Mouse (Mus musculus): ENCODE results near the gene Uvrag.

The Uvrag gene

DNA sequence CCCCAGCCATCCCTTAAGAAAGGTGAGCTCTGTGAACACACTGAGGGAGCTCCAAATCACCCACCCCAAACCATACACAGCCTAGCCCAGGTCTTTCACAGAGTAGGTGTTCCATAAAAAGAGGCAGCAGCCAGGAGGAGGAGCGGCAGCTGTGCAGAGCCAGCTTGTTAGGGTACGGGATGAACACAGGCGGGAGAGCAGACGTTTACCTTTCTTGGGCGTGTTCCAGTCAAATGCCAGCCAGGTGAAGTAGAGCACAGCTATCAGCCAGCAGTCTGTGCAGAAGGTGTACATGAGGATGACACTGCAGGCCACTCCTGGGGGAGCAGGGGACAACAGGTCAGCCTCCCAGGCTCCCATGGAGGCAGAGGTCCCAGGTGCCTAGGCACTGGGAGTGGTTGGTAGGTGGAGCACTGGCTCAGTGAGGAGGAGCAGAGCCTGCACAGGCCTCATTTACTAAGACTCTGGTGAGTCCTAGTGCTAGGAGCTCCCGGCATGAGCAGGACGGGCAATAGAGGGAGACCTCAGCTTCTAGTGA lies 24.0 kb upstream of the Uvrag start:
- DNase-seq (ENCODE audit: low read depth, low spot score): no peak

DNA sequence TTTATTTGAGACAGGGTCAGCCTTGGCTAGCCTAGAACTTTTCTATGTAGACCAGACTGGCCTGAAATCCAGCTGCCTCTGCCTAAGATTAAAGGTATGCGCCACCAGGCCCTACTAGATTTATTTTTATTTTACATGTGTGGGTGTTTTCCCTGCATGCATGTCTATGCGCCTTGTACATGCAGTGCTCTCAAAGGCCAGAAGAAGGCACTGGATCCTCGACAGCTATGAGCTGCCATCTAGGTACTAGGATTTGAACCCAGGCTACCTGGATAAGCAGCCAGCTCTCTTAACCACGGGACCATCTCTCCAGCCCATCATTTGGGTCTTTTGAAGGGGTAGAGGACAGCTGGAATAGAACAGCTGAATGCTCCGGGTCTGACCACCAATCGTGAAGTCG lies 21.5 kb upstream of the Uvrag start:
- DNase-seq (ENCODE audit: low read depth, low spot score): no peak

DNA sequence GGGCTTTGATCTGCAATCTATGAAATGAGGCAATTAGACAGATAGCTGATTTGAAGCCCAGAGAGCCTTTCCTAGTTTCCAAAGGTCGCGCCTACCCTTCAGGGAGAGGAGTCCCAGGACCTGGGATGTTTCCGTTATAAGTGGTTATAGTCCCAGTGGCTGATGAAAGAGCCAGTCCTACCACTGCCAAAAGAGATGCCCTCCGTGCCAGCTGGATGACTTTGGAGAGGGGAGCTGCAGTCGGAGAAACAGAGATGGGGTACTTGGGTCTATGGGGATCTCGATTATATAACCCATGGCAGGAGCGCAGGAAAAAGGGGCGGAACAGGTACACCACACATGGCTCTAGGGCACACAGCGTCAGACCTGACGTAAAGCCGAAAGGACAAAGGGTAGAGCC lies 21.0 kb upstream of the Uvrag start:
- DNase-seq (ENCODE audit: low read depth, low spot score): no peak

DNA sequence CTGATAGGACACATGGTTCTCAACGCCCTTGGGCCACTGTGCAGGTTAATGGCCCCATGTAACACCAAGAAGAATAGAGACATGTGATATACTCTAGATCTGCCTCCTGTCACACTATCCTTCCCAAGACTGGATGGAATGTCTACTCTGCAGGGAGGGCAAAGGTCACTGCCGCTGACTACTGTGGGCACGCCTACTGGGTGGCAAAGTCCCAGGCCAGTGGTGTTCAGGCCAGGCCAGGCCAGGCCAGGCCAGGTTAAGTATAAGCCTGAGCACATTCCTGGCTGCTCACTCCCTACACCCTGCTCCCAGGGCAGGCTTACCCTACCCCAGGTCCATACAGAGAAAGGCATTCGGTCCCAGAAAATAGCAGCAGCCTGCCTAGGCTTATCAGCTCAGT lies 20.6 kb upstream of the Uvrag start:
- DNase-seq (ENCODE audit: low read depth, low spot score): no peak

DNA sequence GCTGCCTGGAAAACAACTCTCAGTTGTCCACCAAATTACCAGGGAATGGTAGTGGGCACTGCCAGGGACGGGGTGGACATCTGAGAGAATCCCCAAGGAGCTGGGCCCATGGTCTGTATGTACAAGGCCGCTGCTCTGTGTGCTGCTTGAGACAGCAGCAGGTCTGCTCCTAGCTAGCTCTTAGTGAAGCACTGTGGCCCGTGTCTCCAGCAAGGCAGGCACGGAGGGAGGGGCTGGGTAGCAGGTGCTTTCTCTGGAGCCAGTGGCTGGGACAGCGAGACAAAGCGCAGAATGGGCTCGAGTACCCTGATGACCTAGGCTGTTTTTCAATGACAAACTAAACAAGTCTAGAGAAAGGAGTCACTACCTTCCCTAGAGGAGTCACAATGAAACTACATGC lies 20.1 kb upstream of the Uvrag start:
- no peak for DNase-seq (ENCODE audit: low read depth, low spot score)

DNA sequence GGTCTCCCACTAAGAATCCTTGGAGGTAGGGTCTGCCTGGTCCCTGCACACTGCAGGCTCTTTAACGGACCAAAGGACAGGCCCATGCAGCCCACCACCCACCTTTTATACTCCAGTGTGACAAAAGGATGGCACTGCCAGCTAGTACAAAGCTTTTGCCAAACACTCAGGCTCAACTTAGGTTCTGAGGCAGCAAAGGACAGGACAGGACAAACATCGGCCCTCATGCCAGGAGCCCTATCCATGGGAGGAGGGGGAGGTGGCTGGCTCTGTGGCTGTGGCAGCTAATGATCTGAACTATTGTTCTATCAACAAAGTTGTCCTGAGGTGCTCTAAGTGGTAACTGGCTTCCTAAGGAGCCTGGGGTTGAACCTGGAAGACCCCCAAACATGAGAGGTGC lies 18.5 kb upstream of the Uvrag start:
- DNase-seq (ENCODE audit: low read depth, low spot score): no peak

DNA sequence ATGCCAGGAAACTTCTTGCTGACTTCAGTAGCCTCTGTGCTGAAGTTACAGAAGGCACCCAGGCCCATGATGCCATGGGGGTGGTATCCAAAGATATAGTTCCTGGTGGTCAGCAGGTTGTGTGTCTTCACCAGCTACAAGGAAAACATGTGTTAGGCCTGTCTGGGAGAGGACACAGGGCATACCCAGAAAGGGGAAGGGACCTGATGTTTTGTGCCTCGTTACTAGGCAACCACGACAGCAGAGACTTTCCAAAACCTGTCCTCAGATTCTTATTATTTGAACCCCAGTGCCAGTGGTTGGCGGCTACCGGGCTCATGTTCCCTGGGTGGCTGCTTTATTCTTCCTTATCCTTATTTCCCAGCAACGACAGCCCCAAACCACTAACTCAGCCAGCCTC lies 18.0 kb upstream of the Uvrag start:
- no peak for DNase-seq (ENCODE audit: low read depth, low spot score)

DNA sequence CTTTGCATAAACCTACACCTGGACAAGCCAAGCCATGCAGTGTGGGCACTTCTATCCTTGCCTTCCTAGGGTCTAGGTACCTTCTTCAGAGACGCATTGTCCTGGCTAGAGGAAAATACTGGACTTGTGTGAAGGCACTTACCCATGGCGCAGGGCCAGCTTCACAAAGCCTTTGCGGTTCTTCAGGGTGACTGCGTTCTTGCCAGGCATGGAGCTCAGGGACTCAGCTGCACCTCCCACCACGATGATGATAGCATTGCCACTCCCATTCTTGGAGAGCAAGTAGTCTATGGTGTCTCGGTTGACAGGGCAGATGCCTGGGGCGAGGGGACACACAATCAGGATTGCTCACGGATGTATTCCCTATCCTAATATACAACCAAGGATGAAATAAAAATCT lies 17.1 kb upstream of the Uvrag start:
- no peak for DNase-seq (ENCODE audit: low read depth, low spot score)

DNA sequence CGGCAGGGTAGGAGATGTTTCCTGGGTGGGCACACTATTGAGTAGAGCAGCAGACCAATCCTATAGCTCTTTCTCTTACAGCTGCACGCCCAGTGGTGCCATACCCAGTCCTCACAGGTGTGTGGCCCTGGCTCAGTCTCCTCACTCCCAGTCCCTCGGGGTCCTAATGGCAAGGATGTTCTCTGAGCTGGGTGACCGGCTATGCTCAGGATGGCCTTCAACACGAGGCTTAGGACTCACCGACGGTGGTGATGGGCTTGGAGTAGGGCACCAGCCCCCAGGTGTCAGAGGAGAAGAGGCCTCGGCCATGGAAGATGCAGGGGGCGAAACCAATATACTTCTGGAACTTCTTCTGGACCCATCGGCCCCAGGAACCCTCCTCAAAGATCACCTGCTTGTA lies 15.8 kb upstream of the Uvrag start:
- no peak for DNase-seq (ENCODE audit: low read depth, low spot score)

DNA sequence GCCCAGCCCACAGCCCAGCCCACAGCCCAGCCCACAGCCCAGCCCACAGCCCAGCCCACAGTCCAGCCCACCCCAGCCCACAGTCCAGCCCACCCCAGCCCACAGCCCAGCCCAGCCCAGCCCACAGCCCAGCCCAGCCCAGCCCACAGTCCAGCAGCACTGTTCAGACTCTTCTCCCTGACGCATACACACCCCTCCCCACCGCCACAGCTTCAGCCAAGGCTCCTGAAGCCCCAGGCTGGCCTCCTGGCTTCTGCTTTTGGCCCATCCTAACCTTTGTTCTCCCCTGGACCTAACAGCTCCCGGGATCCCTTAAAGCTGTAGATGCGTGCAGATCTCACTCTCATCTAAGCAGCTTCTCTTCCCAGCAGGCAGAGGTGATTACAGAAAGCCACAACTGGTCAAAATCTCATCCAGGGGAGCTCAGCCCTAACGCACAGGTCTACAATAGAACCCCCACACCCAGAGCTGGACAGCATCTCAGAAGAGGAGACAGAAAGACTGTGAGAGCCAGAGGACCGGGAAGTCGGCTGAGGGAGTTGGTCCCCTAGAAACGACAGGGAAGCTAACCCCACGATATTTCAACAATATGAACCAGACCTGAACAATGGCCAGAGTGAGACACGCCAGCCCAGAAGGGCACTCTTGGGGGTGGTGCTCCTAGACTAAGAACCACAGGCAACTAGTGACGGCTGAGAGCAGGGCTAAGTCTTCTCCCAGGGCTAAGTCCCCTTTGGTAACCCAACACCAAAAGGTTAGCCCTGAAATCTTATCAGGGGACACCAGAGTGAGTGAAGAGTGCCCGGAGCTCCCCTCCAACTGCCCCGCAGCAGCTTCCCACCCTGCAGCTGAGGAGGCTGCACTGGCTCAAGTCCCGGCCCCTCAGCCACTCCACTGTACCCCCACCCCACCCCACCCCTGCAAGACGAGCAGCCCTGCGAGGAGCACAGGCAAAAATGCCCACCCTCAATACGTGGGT lies 14.7 kb upstream of the Uvrag start:
- DNase-seq (ENCODE audit: low read depth, low spot score): peak; percentile 43

DNA sequence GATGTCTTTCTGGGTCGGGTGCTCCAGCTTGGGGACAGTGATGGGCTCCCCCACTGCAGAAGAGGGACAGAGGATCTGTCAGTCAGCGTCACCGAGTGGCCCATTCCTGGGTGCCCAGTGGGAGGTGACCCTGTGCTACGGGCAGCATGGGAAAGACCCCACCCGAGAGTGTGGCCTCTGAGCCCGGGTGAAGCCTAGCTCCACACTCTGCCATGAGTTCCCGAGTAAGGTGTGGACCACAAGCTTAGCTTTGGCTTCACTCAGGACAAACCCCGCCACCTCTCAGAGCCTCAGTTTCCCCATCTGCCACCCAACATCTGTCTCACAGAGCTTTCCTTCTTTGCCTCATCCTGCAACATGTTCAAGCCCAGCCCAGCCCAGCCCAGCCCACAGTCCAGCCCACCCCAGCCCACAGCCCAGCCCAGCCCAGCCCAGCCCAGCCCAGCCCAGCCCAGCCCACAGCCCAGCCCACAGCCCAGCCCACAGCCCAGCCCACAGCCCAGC lies 13.8 kb upstream of the Uvrag start:
- DNase-seq (ENCODE audit: low read depth, low spot score): no peak

DNA sequence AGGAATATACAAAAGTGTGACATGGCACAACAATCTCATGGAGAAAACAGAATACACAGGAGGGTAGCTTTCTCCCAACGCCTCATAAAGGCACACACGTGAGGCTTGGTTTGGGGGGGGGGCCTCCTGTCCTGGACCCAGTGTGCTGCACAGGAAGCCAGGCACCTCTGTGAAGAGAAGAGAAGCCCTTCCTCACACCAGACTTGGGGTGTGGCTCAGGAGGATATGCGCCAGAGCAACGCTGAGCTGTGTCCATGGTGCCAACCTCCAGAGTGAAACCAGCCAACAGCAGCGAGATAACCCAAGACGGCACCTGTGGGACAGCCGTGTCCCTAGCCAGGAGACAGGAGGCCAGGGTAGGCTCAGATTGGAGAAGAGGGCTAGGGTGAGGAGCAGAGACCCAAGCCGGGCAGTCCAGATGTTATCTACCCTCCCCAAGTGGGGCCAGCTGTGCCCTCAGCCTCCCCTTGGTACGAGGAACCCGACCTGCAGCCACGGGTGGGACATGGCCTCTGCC lies 12.8 kb upstream of the Uvrag start:
- DNase-seq (ENCODE audit: low read depth, low spot score): no peak

DNA sequence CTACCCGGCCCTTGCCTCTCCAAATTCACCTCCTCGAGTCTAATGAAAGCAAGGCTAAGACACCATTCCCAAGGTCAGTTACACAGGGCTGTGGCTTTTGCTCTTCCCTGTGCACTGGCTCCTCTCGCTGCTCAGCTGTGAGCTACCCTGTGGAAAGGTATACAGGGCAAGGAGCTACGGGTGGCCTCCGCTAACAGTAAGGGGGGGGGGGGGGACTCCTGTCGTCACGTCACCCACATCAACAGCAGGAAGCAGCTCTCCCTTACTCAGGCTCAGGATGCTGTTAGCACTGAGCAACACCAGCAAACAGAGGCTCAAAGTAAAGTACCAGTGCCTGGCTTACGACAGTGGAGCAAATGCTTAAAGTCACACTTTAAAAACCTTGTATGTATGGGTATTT lies 11.8 kb upstream of the Uvrag start:
- DNase-seq (ENCODE audit: low read depth, low spot score): no peak

DNA sequence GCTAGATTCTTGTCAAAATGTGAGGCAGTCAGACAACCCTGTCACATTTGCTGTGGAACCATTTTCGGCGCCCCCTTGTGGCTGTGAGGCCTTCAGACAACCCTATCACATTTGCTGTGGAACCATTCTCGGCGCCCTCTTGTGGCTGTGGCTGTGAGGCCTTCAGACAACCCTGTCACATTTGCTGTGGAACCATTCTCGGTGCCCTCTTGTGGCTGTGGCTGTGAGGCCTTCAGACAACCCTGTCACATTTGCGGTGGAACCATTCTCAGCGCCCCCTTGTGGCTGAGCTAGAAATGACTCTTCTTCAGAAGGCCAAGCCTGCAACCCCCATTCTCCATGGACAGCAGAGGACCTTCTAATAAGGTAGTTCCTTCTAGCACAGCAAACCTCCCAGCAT lies 10.4 kb upstream of the Uvrag start:
- DNase-seq (ENCODE audit: low read depth, low spot score): peak; percentile 98

DNA sequence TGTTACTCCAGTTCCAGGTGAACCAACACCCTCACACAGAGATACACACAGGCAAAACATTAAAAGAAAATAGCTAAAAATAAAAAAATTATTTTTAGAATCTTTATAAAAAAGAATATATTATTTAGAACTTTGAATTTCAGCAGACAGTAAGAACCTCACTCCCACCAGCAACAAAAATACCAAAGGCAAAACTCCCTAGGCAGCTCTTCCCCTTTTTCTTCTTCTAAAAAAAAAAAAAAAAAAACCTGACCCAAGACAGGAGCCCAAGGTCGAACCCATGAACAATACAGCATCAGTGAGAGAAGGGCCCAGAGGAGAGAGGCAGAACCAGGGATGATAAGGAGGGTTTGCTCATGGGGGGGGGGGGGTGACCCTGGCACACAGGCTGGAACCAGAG lies 8.1 kb upstream of the Uvrag start:
- no peak for DNase-seq (ENCODE audit: low read depth, low spot score)

DNA sequence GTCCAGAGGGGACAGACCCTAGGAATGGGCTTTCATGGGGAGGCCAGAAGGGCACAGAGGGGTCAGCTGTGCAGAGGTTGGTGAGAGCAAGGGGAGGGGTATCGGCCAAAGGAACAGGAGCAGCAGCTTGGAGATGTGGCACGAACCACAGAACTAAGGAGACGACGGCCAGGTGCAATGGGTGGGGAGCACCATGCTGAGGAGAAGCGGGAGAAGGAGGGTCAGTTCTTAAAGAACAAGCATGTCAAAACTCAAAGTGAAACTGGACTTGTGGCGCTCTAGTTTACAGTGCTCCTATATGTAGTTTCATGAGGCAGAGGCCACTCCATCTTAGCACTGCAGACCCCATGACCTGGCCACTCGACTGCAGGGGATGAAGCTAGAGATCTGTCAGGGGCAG lies 6.6 kb upstream of the Uvrag start:
- DNase-seq (ENCODE audit: low read depth, low spot score): no peak

DNA sequence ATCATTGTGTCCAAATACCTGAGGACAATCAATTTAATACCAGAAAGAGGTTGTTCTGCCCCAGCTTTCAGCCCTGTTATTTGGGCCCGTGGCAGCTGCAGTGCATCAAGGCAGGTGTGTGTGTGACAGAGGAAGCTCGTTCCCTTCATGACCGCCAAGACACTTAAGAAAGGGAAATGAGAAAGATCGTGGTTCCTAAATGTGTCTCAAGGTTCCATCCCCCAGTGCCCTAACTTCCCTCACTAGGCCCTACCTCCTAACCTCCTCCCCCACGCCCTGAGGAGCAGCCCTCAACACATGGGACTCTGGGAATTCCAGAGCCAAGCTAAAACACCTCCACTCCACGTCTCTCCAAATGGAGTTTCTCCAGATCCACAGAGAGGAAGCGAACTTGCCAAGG lies 6.0 kb upstream of the Uvrag start:
- no peak for DNase-seq (ENCODE audit: low read depth, low spot score)

DNA sequence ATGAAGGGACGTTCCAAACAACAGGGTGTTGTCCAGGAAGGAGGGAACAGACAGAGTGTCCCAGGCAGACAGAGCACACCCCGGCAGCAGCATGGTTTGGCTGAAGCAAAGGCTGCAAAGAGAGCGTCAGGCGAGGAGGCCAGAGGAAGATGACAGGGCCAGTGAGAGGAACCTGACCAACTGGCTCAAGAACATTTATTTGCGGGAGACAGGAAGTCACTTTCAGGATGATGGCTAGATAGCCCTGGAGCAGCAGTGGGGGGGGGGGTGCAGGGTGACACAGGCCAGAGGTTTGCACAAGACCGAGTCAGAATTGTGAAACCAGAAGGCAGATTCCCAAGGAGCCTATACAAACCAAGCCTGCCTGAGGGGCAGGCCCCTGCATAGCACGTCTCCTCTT lies 5.1 kb upstream of the Uvrag start:
- DNase-seq (ENCODE audit: low read depth, low spot score): peak; percentile 30

DNA sequence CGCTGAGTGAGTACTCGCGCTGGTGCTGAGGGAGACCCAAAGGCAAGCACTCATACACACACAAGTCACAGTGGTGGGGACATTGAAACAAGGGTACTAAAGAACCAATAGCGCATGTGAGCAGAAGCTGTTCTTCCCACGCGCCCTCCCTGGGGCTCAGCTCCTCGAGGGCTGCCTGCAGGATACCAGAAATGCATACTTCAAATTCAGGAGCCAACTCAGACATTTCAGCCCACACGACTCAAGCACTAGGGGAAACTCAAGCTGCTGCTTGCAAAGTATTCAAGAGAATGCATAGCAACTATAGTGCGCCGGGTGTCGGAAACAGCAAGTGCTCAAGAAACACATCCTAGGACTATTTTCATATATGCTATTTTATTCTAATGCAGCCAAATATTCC lies 3.7 kb upstream of the Uvrag start:
- no peak for DNase-seq (ENCODE audit: low read depth, low spot score)

DNA sequence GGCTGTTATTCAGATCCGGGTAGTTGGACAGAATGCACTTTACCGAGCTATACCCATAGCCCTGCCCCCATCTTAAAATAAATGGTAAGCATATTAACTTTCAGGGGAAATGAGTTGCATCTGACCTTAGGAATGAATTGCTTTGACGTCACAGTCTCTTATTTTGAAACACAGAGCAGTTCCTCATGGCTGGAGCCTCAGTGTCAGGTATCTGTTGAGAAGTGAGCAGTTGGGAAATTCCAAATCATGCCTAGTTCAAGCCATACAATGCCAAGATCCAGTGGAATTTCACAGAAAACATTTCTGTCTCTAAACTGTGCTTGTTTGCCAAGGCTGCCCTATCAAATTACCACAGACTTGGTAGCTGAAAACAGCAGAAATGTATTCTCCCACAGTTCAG lies 2.3 kb upstream of the Uvrag start:
- peak; percentile 80 for DNase-seq (ENCODE audit: low read depth, low spot score)

DNA sequence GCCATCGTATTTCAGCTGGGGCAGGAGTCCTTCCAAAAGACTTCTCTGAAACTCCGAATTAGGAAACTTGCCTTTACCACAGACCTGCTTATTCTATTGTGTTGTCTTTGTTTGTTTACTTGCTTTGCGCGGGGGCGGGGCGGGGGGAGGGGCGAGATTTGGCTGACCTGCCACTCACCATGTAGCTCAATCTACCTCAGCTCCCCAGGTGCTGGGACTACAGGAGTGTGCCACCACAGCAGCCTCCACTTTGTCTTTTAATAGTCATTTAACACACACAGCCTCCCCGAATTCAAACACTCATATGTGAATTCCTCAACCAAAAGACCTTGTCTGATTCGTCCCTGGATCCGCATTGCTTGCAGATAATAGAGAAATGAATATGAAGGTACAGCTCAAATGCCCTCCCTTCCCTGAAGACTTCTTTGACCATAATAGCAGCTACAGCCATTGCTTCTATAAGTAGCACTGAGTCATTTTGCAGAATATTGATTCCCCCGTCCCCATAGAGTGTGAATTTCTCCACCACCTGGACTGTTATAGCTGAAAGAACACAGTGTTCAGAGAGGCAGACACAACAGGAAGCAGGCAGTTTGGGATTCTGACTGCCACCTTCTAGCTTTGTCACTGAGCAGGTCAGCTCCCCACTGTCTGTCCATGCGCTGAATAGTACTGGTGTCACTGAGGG lies 1.1 kb upstream of the Uvrag start:
- DNase-seq (ENCODE audit: low read depth, low spot score): peak; percentile 4

DNA sequence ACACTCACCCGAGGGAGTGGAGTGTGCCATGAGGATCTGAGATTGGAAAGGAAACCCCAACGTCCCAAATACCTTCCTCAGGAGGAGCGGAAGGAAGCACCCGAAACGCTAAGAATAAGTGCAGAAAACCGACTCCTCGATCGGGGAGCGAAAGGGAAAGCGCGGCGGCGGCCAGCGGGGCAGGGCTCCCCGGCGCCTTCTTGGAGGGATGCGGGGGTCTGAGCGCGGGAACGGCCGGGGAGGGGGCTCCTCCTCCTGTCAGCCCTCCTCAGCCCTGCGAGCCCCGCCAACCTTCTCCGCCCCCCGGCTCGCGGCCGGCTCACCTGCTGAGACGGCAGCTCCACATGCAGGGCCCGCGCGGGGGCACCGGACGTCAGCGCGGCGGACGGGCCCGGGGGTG lies 430 bp downstream of the Uvrag start:
- no peak for DNase-seq (ENCODE audit: low read depth, low spot score)
